In the genomic region with DNA sequence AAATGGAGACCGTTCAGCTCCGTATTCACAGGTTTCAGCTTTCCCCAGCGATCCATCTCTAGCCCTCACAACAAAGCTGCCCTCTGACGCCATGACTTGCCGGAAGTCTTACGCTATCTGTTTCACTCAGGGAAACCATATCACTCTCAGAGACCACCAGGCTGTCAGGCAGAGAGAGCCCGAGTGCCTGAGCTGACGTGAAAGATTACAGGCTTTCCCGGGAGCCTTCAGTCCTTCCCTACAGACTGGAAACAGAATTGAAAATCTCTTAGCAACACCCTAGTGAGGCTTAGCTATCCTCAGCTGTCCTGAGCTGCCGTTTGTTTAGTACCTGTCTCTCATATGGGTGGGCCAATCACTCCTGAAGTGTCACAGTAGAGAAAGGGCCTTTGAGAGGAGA, we compare ENCODE assay signal across 18 mouse cellular contexts. TPM values are rescaled to one million over a fixed set of nuclear protein-coding genes. Genes with fewer than 3 reads are reported as not detected.
DNase-seq lines count a peak whose midpoint lies in the region; ATAC-seq and TF ChIP-seq lines count a peak whose summit lies in the region.
"Had no signal": no experiment of that assay in that cellular context is flagged by ENCODE, and none has a peak within 500 bp of the region (broad histone marks: within the 10 kb centered on the region; RNA-seq: fewer than 3 reads in every experiment).

No protein-coding gene starts in this region.

- H3K4me1 ChIP-seq in midbrain, embryonic 10.5 days = peaks cover 14% of the 10 kb centered on the region; the same call in 1 of the 2 replicates
- peaks cover 2% of the 10 kb centered on the region; the same call in 1 of the 2 replicates for H3K4me1 ChIP-seq in midbrain, embryonic 16.5 days (ENCODE audit: control insufficient read depth, insufficient read depth, low read length)
- H3K4me1 ChIP-seq in liver, postnatal 0 days (ENCODE audit: insufficient read depth) = no peaks in the 10 kb centered on the region
- no peaks in the 10 kb centered on the region for H3K4me1 ChIP-seq in neural tube, embryonic 15.5 days

- H3K27me3 ChIP-seq in midbrain, embryonic 10.5 days (ENCODE audit: low read depth, poor library complexity, severe bottlenecking) = no peaks in the 10 kb centered on the region
- H3K27me3 ChIP-seq in midbrain, embryonic 16.5 days (ENCODE audit: control insufficient read depth, insufficient read depth, low read depth, low read length) = no peaks in the 10 kb centered on the region
- no peaks in the 10 kb centered on the region for H3K27me3 ChIP-seq in liver, postnatal 0 days (ENCODE audit: insufficient read depth, low read length)
- H3K27me3 ChIP-seq in neural tube, embryonic 15.5 days (replicated peaks) = no peaks in the 10 kb centered on the region

- WGBS in midbrain, embryonic 10.5 days = 62% methylated on average over 10 of the region's 10 CpGs
- WGBS in midbrain, embryonic 16.5 days = 41% methylated on average over 10 of the region's 10 CpGs
- WGBS in liver, postnatal 0 days (ENCODE audit: insufficient replicate concordance) = 72% methylated on average over 10 of the region's 10 CpGs
- 51% methylated on average over 10 of the region's 10 CpGs for WGBS in neural tube, embryonic 15.5 days

- no peak overlapping the region for H3K4me2 ChIP-seq in midbrain, embryonic 16.5 days (ENCODE audit: low read length)
- no peak overlapping the region for H3K4me2 ChIP-seq in liver, postnatal 0 days (ENCODE audit: low read depth, low read length)
- no peak overlapping the region for H3K4me2 ChIP-seq in neural tube, embryonic 15.5 days

- TF ChIP-seq CTCF in liver, postnatal 0 days (IDR thresholded peaks at IDR 0.05; ENCODE audit: low read depth) = no peak

- no peak overlapping the region for H3K9ac ChIP-seq in midbrain, embryonic 16.5 days (ENCODE audit: low read depth, low read length)
- no peak overlapping the region for H3K9ac ChIP-seq in liver, postnatal 0 days (replicated peaks)
- no peak overlapping the region for H3K9ac ChIP-seq in neural tube, embryonic 15.5 days (replicated peaks)
- H3K9ac ChIP-seq: liver, embryonic 14.5 days had no signal

- no peaks in the 10 kb centered on the region for H3K9me3 ChIP-seq in midbrain, embryonic 10.5 days (replicated peaks)
- no peaks in the 10 kb centered on the region for H3K9me3 ChIP-seq in midbrain, embryonic 16.5 days (replicated peaks; ENCODE audit: control insufficient read depth, low read length, poor library complexity, severe bottlenecking)
- no peaks in the 10 kb centered on the region for H3K9me3 ChIP-seq in liver, postnatal 0 days (ENCODE audit: low read length)
- H3K9me3 ChIP-seq in neural tube, embryonic 15.5 days (replicated peaks) = no peaks in the 10 kb centered on the region

- DNase-seq in frontal cortex, adult 2 months (ENCODE audit: extremely low spot score in 1 of 2, low spot score in 1 of 2) = no peak
- DNase-seq in midbrain, embryonic 10.5 days (ENCODE audit: low spot score) = peak; percentile 33
- peak; percentile 6 for DNase-seq in liver, postnatal 0 days
- no peak for DNase-seq in spleen, postnatal 14 days (ENCODE audit: low spot score in 2 of 2)
- DNase-seq: adrenal gland, postnatal 10 days; layer of hippocampus, adult 9-11 months; thymus, adult 18-20 months had no signal

- H3K27ac ChIP-seq in midbrain, embryonic 10.5 days (replicated peaks) = no peak overlapping the region
- no peak overlapping the region for H3K27ac ChIP-seq in midbrain, embryonic 16.5 days (ENCODE audit: low read length)
- H3K27ac ChIP-seq in liver, postnatal 0 days (ENCODE audit: low read depth) = no peak overlapping the region
- no peak overlapping the region for H3K27ac ChIP-seq in neural tube, embryonic 15.5 days (replicated peaks)
- H3K27ac ChIP-seq: kidney, postnatal 0 days; liver, embryonic 14.5 days had no signal

- no peak overlapping the region for H3K4me3 ChIP-seq in midbrain, embryonic 10.5 days
- H3K4me3 ChIP-seq in midbrain, embryonic 16.5 days (ENCODE audit: low read depth, low read length) = no peak overlapping the region
- no peak overlapping the region for H3K4me3 ChIP-seq in liver, postnatal 0 days (ENCODE audit: low read depth, low read length)
- H3K4me3 ChIP-seq in neural tube, embryonic 15.5 days (replicated peaks) = no peak overlapping the region

- TF ChIP-seq EP300 in liver, postnatal 0 days (IDR thresholded peaks at IDR 0.05; ENCODE audit: low read depth) = no peak

- no peaks in the 10 kb centered on the region for H3K36me3 ChIP-seq in midbrain, embryonic 10.5 days
- no peaks in the 10 kb centered on the region for H3K36me3 ChIP-seq in midbrain, embryonic 16.5 days (ENCODE audit: control insufficient read depth, insufficient read depth, low read length)
- H3K36me3 ChIP-seq in liver, postnatal 0 days (replicated peaks; ENCODE audit: insufficient read depth, low read length) = no peaks in the 10 kb centered on the region
- H3K36me3 ChIP-seq in neural tube, embryonic 15.5 days = no peaks in the 10 kb centered on the region

- ATAC-seq in frontal cortex, adult (ENCODE audit: low TSS enrichment) = peak; percentile 27; the same call in 1 of the 2 replicates
- no peak for ATAC-seq in midbrain, embryonic 16.5 days
- ATAC-seq in liver, postnatal 0 days = no peak
- peak; percentile 50; the same call in 1 of the 2 replicates for ATAC-seq in neural tube, embryonic 15.5 days (ENCODE audit: low FRiP score)
- ATAC-seq in erythroid progenitor cell, adult 5-6 weeks (replicated peaks; ENCODE audit: low FRiP score, poor library complexity, severe bottlenecking) = no peak
- ATAC-seq: forebrain, embryonic 14.5 days had no signal

RNA-seq across cellular contexts. Expression of a gene that starts 54.6 kb away (rescaled TPM):
- not detected in 2 replicates for polyA plus RNA-seq in frontal cortex, adult 2 months (2012; rRNA removed)
- polyA plus RNA-seq in midbrain, embryonic 10.5 days (2016; fragmentation: Nextera tagmentation; extraction: Ambion mirVana) = not detected in 2 replicates
- not detected in 2 replicates for polyA plus RNA-seq in midbrain, embryonic 16.5 days (2015; fragmentation: Nextera tagmentation; extraction: Ambion mirVana)
- polyA plus RNA-seq in liver, postnatal 0 days (2015; fragmentation: Nextera tagmentation; extraction: Ambion mirVana) = not detected in 2 replicates
- polyA plus RNA-seq in neural tube, embryonic 15.5 days (2015; fragmentation: Nextera tagmentation; extraction: Ambion mirVana) = not detected in 2 replicates
- not detected in 2 replicates for total RNA-seq in erythroid progenitor cell, adult 5-6 weeks (2015; ENCODE audit: low replicate concordance)
- not detected in 2 replicates for total RNA-seq in erythroid progenitor cell, adult 5-6 weeks (2017; ENCODE audit: low replicate concordance)
- total RNA-seq: adrenal gland, postnatal 10 days; gastrocnemius, adult 8-10 months; heart, postnatal 25 days; left cerebral cortex, postnatal 14 days had no signal
- polyA plus RNA-seq: embryonic facial prominence, embryonic 14.5 days; forebrain, embryonic 14.5 days; kidney, postnatal 0 days; liver, embryonic 14.5 days had no signal

Comparison
In these comparisons a context has a peak if more than half of its experiments do, and no peak if none do; other contexts are left out.
1. ATAC-seq: peak in frontal cortex, adult (single experiment) and neural tube, embryonic 15.5 days (single experiment); none in midbrain, embryonic 16.5 days (single experiment), liver, postnatal 0 days (single experiment) and erythroid progenitor cell, adult 5-6 weeks (single experiment).
2. DNase-seq: peak in midbrain, embryonic 10.5 days (single experiment) and liver, postnatal 0 days (single experiment); none in frontal cortex, adult 2 months (0 of 2) and spleen, postnatal 14 days (0 of 2).